Mouse (Mus musculus) forelimb bud, embryonic 11.5 days (tissue): Measurements from ENCODE around the gene Ly9.

Experiments used
- DNase-seq: peaks from one replicate; pipeline ENCODE4 v3.0.0-alpha.2; 2012; ENCODE audit warnings: low read depth, low spot score

Gene Ly9

DNA sequence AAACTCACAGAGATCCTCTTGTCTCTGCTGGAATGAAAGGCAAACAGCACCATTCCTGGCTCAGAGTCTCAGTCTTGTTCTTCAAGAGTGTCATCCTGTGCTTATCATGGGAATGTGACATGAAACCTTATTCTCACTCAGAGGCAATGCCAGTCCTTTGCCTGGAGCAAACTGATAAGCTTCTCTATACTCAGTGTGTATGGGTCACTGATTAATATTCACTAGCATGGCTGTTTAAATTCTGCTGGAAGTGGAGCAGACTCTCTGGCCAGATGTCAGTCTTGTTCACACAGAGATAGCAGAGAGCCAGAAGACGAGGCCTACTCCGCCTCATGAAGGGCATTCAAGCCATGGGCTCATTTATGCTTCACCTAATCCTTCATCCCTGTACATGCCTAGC, 22.6 kb downstream of the Ly9 start:
- no peak for DNase-seq

DNA sequence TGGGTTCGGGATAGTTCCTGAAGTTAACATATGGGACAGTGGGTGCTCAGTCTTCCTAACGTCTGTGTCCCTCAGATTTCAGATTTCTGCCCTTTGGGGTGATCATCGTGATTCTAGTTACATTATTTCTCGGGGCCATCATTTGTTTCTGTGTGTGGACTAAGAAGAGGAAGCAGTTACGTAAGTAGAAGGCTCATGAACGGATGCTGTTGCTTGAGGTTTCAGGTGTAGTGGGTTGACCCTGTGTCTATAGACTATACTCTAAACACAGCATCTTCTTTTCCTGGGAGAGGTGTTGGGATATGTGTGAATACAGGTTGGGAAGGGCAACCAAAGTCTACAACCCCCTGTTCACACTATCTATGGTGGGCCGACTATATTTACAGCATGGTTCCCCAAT, 30.0 kb downstream of the Ly9 start:
- no peak for DNase-seq

DNA sequence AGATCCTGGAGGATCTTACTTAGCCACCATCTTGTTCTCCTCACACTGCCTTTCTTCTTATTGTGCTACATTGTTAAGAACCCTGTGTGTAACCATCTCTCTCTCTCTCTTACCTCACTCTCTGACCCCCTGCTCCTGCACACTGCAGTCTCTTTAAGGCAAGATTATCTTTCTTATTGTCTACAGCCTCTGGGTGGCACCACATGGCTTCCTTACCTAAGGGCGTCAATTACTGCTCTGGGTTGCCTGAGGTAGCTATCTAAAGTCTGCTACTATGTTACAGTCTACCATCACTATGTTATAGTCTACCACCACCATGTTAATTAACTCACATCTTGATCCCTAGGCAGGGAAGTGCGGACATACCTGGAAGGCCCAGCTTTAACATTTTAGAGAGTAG, 38.8 kb downstream of the Ly9 start:
- DNase-seq, result no peak

DNA sequence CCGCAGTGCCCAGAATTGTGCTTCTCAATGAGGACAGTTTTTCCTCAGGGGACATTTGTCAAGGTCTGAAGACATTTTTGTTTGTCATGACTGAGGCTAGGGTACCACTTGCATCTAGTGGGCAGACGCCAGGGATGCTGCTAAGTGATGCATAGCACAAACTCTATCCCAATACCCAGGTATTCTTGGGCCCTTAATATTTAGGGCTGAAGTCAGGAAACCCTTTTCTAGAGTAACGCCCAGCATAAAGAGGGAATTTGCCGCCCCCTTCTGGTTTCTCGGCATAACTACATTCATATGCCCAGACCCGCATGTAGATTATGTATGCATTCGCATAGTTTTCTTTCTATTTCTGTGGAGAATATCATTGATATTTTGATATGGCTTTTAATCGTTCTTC, 40.4 kb downstream of the Ly9 start:
- DNase-seq, result peak; percentile 78

DNA sequence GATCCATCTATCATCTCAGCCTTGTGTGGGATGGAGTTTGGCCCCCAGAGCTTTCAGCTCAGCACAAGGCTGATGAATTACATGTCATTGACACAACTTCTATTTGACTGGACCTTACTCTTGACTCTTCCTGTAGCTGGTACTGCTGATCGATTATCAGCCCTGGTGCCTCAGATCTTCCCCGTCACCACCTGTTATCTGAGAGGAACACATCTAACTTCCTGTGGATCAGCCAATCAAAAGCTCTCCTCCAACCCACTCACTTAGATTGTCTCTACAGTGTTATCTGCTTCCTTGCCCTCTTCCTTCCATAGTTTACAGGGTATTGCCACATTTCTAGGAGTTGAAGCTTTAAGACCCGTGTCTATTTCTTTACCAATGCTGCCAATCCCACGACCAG, 41.3 kb downstream of the Ly9 start:
- no peak for DNase-seq

DNA sequence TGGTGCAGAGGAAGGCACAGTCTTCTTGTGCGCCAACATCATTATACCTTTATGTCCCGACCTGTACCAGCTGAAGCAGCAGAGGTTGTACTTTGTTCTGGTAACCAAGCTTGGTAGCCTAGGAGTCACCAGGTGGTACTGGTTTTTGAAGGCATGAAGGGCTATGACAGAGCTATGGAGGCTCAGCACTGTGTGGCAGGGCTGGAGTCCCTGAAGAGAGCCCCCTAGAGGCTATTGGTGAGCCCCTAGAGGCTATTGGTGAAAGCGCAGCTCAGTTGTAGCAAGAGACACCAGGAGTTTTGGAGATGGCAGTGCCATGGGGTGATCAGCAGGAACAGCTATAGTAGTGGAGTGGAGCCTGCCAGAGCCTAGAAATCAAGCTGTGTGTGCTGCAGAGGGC, 43.0 kb downstream of the Ly9 start:
- DNase-seq, result peak; percentile 72

DNA sequence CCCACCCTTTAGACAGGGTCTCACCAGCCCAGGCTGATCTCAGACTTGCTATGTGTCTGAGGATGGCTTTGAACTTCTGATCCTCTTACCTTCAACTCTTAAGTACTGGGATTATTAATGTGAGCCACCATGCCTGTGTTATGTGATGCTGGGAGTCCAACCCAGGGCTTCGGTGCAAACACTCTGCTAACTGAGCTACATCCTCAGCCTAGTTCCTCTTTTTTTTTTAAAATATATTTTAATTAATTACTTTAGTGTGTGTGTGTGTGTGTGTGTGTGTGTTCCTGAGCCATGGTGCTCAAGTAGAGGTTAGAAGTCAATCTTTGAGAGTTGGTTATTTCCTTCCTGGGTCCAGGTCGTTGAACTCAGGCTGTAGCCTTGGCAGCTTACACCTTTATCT, 44.2 kb downstream of the Ly9 start:
- no peak for DNase-seq

DNA sequence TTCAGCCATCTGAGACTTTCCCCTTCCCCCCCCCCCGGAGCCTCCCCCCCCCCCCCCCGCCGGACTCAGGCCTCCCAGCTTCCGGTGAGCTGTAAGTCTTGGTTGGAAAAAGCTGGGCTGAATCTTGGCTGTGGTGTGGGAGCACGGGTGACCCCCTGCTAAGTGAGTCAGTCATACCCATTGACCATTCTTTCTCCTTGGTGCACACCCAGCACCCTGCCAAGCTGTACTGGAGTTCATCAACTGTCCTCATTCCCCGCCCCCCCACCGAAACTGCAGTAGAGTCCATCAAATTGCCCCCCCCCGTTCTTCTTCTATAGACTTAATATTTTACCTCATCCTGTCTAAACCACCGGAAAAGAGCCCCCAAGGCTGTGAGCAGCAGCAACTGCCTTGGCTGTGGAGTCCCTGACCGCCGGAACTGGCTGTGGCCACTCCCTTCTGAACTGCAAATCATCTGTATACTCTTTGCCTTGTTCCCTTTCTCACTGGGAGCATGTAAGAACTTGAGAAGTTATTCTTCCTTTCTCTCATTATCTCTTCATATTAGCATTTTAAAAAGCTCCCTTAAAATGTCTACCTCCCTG, 45.5 kb downstream of the Ly9 start:
- no peak for DNase-seq

DNA sequence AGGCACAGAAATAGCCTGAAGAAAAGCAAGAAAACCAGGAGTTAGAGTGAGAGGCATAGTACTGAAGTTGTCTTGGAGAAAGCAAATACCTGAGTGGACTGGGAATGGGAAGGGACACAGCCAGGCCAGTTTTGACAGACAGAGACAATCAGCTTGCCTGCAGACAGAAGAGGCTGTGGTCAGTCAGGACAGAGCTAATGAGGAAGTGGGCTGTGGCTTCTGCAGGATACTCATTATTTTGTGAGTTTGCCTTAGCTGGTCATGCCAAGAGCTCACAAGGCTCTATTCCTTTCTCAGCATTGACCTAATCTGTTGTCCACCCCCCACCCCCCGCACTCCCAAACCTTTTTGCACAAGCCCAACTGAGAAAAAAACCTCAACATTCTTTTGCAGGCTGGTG, 46.0 kb downstream of the Ly9 start:
- no peak for DNase-seq

DNA sequence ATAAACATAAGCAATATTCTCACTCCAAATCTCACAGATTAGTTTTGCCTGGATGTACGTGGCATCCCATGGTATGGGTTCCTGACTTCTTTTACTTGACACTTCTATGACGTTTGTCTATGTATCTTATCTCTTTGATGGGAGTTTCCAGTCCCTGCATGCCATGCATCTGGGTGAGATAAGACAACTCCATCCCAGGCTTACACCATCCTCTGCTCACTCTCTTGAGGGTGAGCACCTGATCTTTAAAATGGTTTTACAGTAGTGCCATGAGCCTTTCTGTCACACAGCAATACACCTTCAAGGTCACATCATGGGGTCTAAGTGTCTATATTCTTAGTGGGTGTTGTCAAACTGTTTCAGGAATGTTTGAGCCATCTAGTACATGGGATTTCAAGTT, 46.9 kb downstream of the Ly9 start:
- DNase-seq, result no peak

DNA sequence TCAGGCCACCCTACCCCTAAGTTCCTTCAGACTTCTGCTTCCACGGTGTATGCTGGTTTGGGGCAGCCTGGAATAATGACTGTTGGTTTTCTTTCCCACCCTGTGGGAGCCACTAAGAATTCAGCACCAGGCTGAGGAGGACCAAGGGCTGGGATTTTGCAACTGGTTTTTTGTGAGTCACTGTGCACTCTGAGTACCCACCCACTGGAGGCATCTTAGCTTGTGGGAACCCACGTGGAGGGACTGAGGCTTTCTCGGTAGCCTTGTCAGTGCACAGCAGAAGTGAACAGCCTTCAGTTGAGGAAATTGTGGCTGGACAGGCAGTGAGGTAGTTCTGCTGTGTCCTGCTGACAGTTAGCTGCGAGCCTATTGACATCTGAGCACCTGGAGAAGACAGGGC, 48.3 kb downstream of the Ly9 start, which contains the start of gene Cd244a:
Gene Cd244a, plus strand, starts transcription at position 296 of the 400 bp plus-strand sequence.
- no peak for DNase-seq

DNA sequence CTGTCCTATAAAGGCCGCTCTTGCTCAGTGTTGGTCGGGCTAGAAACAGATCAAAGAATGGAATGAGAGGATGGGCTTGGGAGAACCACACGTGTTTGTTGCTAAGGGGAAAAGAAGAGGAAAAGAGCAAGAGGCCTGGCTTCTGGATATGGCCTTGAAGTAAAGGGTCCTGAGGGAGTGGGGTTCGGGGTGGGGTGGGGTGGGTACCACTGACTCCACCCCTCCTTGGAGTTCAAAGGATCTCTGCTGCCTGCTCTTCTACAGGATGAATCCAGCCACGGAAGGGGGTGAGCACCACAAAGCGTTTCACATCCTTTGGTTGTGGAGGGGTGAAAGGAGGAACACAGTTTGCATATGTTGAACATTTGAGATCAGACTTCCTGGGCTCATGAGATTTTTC, 48.8 kb downstream of the Ly9 start:
- no peak for DNase-seq

DNA sequence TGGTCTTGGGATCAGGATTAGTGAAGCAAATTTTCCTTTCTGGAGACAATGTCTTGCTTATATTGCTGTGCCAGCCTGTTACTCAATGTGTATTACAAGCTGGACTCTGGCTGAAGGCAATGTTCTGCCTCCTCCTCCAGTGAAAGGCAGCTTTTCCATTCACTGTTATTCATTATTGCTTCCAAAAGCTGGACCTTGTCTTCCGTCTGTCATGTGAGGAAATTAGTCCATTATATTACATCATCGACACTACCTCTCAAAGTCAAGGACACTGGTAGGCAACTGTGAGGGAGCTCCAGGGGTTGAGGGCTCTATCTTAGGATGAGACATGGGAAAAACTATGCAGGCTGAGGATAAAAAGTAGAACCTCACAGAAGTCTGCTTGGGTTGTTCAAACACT, 50.8 kb downstream of the Ly9 start:
- DNase-seq, result no peak

DNA sequence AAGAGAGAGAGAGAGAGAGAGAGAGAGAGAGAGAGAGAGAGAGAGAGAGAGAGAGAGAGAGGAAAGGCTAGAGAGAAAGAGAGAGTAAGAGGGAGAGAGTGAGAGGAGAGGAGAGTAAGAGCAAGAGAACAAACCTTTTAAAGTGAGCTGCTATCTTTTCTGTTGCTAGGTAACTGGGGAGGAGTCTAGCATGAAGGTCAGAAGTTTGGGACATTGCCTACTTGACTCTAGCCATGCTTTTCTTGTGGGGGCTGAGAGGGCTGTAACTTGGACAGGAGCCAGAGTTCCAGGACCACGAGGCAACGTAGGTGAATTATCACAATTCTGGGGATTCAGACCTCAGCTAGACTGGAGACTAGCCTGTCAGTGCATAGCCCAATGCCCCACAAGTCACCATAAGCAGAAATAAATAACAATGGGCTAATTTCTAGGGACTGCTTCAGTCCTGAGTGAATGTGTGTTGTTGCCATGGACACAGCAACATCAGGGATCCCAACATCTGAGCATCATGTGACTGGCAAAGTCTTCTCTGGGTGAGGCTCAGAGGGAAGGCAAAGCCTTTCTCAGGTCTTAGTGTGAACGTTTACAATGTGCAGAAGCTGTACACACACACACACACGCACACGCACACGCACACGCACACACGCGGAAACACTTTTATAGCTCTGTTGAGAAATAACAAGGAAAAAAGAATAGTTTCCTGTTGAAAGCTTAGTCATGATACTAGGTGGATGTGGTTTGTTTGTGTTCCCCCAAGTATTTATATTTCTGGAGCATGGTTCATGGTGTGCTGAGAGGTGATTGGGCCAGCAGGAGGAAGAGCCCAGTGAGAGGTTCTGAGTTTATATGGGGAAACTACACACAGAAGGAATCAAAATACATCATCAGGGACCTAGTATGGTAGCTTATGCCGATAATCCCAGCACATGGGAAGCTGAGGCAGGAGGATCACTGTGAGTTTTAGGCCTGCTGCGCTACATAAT, 53.6 kb downstream of the Ly9 start:
- DNase-seq, result no peak

DNA sequence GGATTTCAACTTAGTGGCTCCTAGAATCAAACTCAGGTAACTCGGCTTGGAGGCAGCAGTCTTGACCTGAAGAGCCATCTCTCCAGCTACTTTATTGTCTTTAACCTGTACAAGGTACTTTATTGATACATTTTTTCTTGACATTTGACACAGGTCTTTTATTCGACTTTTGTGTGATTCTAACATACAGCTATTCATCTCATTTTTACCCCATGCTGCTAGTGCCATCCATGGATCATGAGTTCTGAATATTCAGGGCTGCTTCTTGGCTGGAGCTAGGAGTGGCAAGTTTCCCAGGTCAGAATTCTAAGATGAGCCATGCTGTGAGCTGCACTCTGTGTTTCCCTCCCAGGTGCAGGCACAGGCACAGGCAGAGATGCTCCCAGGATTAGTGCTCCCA, 55.0 kb downstream of the Ly9 start:
- DNase-seq, result no peak

DNA sequence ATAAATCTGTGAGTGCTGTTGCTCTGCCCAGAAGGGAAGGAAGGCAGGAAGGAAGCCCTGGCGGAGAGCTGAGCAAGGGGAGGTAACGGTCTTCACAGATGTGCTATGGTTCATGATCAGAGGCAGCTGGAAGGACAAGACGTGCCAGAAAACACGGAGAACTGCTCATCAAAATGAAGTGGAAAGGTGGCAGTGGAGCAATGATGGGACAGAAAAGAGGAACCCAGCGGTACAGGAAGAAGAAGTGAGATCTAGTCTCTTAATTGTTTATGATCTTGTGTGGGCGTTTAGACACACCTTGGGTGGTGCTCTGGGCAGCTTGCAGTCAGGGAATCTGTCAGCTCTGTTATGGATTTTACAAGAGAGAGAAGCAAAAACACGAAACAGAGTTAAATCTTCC, 55.9 kb downstream of the Ly9 start:
- DNase-seq, result no peak

DNA sequence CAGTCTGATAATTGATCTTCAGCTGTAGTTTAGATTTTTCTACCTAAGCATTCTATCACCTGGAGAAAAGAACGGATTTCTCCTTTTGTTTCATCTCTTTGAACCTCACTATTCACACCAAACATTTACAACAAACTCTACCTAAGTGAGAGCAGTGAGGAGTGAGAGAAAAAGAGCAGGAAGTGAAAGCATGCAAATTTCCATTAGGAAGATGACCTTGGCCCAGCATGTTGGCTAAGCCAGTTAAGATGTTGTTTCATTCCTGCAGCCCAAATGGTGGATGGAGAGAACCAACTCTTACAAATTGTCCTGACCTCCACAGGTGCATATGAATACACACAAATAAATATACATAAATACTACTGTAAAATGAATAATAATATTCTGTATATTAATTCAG, 66.5 kb downstream of the Ly9 start:
- DNase-seq, result no peak
